Mouse (Mus musculus) testis, postnatal 14 days (tissue): ENCODE results near the gene Mtg2.
A peak's percentile ranks its signal among the peaks of the same experiment; 100 is the strongest.

Experiments used
- DNase-seq: peaks from one replicate; pipeline ENCODE4 v3.0.0; 2021; ENCODE audit warnings: low spot score

Gene Mtg2

GRCm38 (mm10) chr2:180051986-180052733, 18.2 kb upstream of the Mtg2 start:
- no peak for DNase-seq

- DNase-seq: no peak
Observed at GRCm38 (mm10) chr2:180053001-180053400, 17.4 kb upstream of the Mtg2 start.

GRCm38 (mm10) chr2:180063338-180064131, 6.9 kb upstream of the Mtg2 start:
- no peak for DNase-seq

- no peak for DNase-seq
Observed at GRCm38 (mm10) chr2:180069770-180070480, 463 bp upstream of the Mtg2 start.

GRCm38 (mm10) chr2:180071671-180072070, 1.3 kb downstream of the Mtg2 start:
- DNase-seq: no peak

- no peak for DNase-seq
Observed at GRCm38 (mm10) chr2:180072886-180073285, 2.5 kb downstream of the Mtg2 start.

DNA sequence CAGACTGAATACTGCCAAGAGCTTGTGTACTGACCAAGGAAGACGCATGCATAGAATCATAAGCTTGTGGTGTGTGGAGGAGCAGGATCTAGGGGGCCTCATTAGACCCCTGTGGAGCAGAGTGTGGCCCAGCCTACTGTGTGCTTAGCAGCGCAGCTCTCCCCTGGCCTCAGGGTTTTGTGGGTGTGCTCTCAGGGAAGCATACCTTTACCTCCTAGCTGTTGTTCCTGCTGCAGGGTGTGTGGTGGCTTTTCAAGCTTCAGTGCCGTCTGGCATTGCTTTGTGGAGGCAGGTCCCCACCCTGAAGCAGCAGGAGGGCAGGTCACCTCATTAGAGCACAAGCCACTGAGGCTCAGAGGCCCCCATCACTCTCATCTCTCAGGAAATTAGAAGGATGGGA, 7.2 kb downstream of the Mtg2 start:
- DNase-seq: no peak

DNA sequence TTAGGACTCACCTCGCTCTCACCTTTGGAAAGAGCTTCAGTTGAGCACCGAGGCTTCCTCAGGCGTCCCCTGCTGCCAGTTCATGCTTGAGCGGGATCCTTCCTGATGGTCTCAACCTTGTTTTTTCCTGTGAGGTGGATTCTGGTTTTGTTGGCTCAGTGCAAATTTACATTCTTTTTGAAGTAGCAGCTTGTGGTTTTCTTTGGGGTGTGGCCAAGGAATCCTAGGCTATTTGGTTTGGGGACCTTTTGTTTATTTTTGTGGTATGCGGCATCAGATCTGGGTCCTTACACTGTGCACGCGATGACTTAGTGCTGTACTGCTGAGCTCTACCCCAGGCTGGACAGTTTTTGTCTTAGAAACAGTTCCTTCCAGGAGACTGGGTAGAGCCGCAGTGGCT, 10.3 kb downstream of the Mtg2 start:
- no peak for DNase-seq

DNA sequence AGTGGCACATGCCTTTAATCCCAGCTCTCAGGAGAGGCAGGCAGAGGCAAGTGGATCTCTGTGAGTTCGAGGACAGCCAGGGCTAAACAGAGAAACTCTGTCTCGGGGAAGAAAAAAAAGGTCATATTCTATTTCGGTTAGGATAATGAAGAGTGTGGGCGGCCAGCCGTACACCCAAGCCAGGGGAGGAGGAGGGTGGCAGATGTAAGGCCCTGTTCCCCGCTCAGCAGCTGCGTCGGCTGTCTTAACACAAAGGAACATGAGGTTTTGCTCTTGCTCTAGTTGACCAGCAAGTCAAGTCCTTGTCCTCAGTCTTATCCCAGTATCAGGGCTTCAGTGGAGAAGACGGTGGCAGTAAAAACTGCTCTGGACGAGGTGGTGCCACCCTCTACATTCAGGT, 12.7 kb downstream of the Mtg2 start:
- no peak for DNase-seq

DNA sequence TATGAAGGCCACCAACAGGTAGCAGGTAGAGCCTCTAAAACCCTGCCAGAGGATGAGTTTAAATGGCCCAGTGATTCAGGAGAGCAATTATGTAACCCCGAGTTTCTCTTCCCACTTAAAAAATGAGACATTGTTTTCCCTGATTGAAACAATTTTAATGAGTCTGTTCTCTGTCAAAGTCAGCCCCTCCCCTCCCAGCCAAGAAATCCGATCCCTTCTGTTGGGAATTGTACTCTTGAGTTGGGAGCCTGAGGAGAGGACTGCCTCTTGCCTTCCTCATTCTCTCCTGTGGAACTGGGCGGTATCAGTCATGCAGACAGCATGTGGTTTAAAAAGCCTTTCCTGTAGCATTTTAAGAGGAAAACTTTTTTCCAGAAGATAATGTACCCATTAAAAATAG, 14.2 kb downstream of the Mtg2 start:
- no peak for DNase-seq

DNA sequence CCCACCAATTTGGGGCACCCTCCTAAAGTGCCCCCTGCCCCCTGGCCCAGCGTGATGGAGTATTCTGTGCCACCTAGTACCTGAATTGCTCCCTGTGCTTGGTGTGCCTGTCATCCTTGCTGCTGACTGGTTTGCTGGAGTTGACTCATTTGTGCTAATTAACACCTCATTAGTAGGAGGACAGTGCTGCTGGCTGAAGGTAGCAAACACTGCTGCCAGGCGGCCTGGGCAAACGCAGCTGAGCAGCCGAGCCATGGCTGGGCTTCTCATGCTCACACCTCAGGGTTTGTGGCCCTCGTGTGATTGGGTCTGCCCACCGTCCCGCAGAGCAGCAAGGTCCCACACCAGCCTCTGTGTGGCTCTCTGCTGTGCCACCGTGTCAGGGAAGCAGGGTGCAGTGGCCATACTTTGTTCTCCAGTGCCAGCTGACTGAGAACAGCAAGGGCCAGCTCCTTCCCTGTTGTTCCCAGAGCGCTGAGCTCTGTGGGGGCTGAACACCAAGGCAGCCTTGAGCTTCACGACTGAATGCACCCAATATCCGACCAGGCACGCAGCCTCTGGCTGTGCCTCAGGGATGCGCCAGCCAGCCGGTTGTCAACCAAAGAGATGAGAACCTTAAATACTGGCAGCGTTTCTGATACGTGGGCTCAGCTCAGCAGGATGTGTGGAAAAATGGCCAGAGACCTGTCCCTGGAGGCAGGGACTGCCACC, 15.7 kb downstream of the Mtg2 start:
- DNase-seq: no peak

DNA sequence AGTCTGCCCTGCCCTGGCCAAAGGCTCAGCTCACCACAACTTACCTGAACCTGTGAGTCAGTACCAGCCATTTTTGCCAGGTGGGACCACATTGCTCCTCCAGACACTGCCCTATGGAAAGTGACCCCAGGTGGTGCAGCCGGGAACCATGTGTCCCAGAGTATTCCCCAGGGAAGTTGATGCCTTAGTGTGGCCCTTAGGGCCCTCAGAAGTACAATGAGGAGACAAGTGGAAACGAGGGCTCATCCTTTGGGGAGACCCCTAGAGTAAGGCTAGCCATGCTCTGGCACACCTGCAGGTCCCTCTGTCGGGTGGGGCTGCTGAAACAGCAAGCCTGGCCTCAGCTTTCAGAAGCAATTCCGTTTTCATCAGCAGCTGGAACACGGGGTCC, 16.2 kb downstream of the Mtg2 start:
- DNase-seq: no peak

DNA sequence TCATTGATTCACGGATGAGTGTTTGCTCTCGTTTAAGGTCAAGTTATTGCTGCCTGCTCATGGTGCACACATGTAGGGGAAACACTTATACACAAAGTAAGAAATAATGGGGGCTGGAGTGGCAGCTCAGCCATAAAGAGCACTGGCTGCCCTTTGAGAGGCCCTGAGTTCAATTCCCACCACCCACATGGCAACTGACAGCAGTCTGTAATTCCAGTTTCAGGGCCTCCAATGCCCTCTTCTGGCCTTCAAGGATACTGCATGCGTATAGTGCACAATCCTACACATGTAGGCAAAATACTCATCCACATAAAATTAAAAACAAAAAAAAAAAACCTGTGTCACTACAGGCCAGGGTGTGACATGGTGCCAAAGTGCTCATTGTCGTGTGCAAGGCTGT, 17.1 kb downstream of the Mtg2 start:
- no peak for DNase-seq

DNA sequence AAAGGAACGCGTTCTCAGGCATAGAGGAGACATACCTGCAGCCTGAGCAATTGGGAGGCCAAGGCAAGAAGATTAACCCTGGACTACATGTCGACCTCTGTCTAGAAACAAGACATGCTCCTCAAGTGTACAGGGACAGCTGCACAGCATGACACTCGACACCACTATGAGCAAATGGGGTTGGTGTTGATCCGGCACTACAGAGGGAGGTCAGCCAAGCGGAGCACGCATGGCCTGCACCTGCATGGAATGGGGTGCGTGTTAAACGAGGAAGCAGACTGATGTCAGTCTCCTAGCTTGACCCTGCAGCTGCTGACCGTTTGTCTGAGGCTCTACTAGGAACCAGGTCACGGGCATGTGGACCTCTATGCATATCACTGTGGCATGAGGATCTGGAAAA, 19.9 kb downstream of the Mtg2 start:
- DNase-seq: no peak

- no peak for DNase-seq
Observed at GRCm38 (mm10) chr2:180095711-180096110, 25.3 kb downstream of the Mtg2 start.

DNA sequence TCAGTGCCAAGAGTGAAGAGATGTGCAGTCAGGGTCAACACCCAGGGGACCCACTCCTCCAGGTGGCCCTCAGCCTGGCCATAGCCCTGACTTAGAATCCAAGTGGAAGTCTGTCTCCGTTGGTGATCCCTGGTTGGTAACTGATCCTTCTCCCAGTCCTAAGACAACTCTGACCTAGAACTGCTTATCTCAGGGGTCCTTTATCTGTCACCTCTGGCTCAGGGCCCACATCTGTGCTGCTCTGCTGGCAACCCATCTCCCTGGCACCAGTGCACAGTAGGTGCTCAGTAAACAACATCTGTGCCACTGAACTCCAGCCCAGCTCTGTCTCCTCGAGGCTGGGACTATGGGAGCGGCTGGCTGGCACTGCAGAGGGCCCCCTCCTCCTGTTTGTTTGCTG, 27.2 kb downstream of the Mtg2 start:
- no peak for DNase-seq

- DNase-seq: no peak
Observed at GRCm38 (mm10) chr2:180098167-180098566, 27.8 kb downstream of the Mtg2 start.

- DNase-seq: no peak
Observed at GRCm38 (mm10) chr2:180099529-180099928, 29.1 kb downstream of the Mtg2 start.

DNA sequence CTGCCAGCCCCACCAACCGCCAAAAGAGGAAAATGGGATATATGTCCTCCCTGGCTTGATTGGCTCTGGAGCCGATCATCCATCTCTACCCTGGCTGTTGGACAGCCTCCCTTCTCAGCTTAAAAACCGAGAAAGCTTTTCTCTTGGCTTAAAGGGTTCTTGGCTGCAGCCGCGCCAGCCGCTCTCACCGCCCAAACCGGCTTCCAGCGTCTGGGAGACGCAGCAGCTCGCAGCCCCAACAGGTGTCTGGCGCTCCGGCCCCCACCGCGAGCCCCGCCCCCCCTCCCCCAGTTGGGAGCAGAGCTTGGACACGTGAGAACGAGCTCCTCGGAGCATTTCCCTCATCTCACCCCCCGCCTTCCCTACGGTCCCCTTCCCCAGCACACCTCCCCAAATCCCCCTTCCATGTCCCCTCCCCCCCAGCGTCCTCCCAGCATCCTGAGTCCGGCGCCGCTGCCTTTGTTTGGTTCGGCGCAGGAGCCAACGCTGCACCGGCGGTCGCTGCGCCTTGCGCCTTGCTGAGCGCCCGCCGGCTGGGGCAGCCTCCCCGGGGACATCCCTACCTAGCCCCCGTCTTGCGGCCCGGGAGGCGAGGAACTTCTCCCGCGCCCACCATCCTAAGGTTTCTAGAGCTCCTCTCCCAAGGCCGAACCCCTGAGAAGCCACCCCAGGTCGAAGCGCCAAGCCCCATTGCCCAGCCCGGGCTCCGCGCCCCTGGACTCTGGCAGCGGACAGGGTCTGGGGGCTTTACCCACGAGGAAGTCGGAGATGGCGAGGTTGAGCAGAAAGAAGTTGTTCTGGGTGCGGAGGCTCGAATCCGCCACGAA, 33.0 kb downstream of the Mtg2 start:
- no peak for DNase-seq

GRCm38 (mm10) chr2:180103978-180104658, 33.7 kb downstream of the Mtg2 start, which contains the start of gene Hrh3:
TSS of gene Hrh3 (minus strand) at chr2:180104488.
- DNase-seq: peak; percentile 52
